Mouse (Mus musculus) hindbrain, embryonic 16.5 days (tissue): ENCODE measurements at regions not wholly inside any gene's neighbourhood (a gene's known extent, or its start where the extent isn't known, plus 50 kb on each side); places are given as distances from the start of the nearest gene placed in this dataset.
"Not testable (repeated sequence)": the region's sequence is repeated elsewhere in the genome, so short reads cannot be mapped to it uniquely, and the experiment has no call there.

Experiments
- ATAC-seq: fragments of 200-750 bp; cut with Nextera tagmentation; 2 replicates; pipeline ENCODE4 v1.8.0; 2017; ENCODE audit warnings: moderate TSS enrichment, moderate library complexity
- H3K27ac ChIP-seq: fragments of 300-500 bp; sonication (generic); 2 replicates; pipeline ENCODE4 v1.5.1; 2014; ENCODE audit warnings: low read depth, mild to moderate bottlenecking, control low read depth, low read length, moderate library complexity
- H3K27me3 ChIP-seq: fragments of 300-500 bp; sonication (generic); replicated peaks from 2 replicates; pipeline ENCODE4 v1.6.1; 2014; ENCODE audit warnings: low read length; ENCODE audit not compliant: control insufficient read depth, insufficient read depth
- H3K36me3 ChIP-seq: fragments of 300-500 bp; sonication (generic); 2 replicates; pipeline ENCODE4 v1.6.1; 2014; ENCODE audit warnings: mild to moderate bottlenecking, low read length, moderate library complexity, mixed read lengths; ENCODE audit not compliant: control insufficient read depth, insufficient read depth
- H3K4me1 ChIP-seq: fragments of 300-500 bp; sonication (generic); 2 replicates; pipeline ENCODE4 v1.6.1; 2014; ENCODE audit warnings: low read depth, low read length; ENCODE audit not compliant: control insufficient read depth, insufficient read depth
- H3K4me2 ChIP-seq: fragments of 300-500 bp; sonication (generic); 2 replicates; pipeline ENCODE4 v1.6.1; 2014; ENCODE audit warnings: mild to moderate bottlenecking, low read length, control low read depth, moderate library complexity
- H3K4me3 ChIP-seq: fragments of 300-500 bp; sonication (generic); 2 replicates; pipeline ENCODE4 v1.5.1; 2014; ENCODE audit warnings: mild to moderate bottlenecking, low read length, control low read depth, moderate library complexity
- H3K9ac ChIP-seq: fragments of 300-500 bp; sonication (generic); 2 replicates; pipeline ENCODE4 v1.6.1; 2014; ENCODE audit warnings: low read depth, mild to moderate bottlenecking, control low read depth, low read length, moderate library complexity
- H3K9me3 ChIP-seq: fragments of 300-500 bp; sonication (generic); 2 replicates; pipeline ENCODE4 v1.6.1; 2014; ENCODE audit warnings: mild to moderate bottlenecking, low read length, moderate library complexity; ENCODE audit not compliant: control insufficient read depth
- WGBS: fragments of 180-500 bp; shearing (Covaris S2); extraction: QIAGEN DNeasy Blood & Tissue Kit; methylation state at CpG from one replicate; pipeline ENCODE4 v1.1.7; 2014; 5-methylcytosine and 5-hydroxymethylcytosine counted together

DNA sequence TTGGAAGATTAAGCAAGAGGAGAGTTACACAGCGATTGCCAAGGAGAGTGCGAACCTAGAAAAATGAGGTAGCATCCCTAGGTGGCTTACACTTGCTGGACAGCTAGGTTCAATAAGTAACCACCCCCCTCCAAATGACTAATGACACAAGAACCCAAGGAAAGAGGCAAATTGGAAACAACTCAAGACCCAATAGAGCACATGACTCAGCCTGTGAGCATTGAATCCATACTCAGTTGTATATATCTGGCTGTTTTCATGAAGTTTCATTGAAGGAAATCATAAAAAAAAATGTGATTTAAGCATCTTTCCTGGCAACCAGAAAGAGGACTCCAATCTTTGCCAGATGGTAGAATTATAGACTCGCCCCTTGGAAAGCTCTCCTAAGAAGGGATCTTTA is 84.3 kb upstream of the Rmdn2 start:
- H3K27me3 ChIP-seq = no peaks in the 10 kb centered on the region
- no peak overlapping the region for H3K4me3 ChIP-seq
- no peak overlapping the region for H3K27ac ChIP-seq
- H3K4me2 ChIP-seq = no peak overlapping the region
- no peak overlapping the region for H3K9ac ChIP-seq
- no peaks in the 10 kb centered on the region for H3K36me3 ChIP-seq
- 92% methylated on average over 3 of the region's 3 CpGs for WGBS
- H3K9me3 ChIP-seq = no peaks in the 10 kb centered on the region
- no peak for ATAC-seq
- no peaks in the 10 kb centered on the region for H3K4me1 ChIP-seq

- no peaks in the 10 kb centered on the region for H3K9me3 ChIP-seq
- no peaks in the 10 kb centered on the region for H3K4me1 ChIP-seq
- no peak overlapping the region for H3K27ac ChIP-seq
- no peak overlapping the region for H3K4me2 ChIP-seq
- H3K4me3 ChIP-seq = no peak overlapping the region
- ATAC-seq = no peak
- H3K36me3 ChIP-seq = no peaks in the 10 kb centered on the region
- no peak overlapping the region for H3K9ac ChIP-seq
- H3K27me3 ChIP-seq = no peaks in the 10 kb centered on the region
- 79% methylated on average over 4 of the region's 4 CpGs for WGBS
These were observed 75.1 kb upstream of the Rmdn2 start for GRCm38 (mm10) chr17:79536549-79536948.

GRCm38 (mm10) chr17:79538789-79539188 is 72.9 kb upstream of the Rmdn2 start:
- H3K9ac ChIP-seq = no peak overlapping the region
- no peaks in the 10 kb centered on the region; the same call in 1 of the 2 replicates for H3K4me1 ChIP-seq
- H3K27ac ChIP-seq = no peak overlapping the region
- H3K27me3 ChIP-seq = no peaks in the 10 kb centered on the region
- ATAC-seq = no peak
- no peak overlapping the region for H3K4me2 ChIP-seq
- H3K9me3 ChIP-seq = no peaks in the 10 kb centered on the region
- 92% methylated on average over 4 of the region's 4 CpGs for WGBS
- H3K36me3 ChIP-seq = no peaks in the 10 kb centered on the region
- H3K4me3 ChIP-seq = no peak overlapping the region

DNA sequence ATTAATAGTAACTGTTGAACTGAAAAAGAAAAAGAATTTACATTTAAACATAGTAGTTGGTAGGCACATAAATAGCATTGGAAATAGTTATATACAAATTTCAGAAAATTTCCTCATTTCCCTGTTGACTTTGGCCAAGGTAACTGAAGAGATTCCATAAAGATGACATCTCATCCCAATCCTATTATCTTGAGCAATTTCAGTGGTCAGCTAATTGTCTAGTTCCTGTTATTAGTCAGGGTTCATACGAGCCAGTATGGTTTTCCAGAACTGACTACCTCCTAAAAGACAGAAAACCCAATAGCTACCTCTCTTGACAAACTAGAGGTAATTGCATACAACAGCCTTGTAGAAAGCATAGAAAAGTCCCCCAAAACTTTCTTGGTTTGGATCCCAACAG is 71.6 kb upstream of the Rmdn2 start:
- Histone ChIP-seq H3K4me2 (no peak overlapping the region), H3K4me1 (peaks cover 4% of the 10 kb centered on the region), H3K36me3 (no peaks in the 10 kb centered on the region), H3K27me3 (no peaks in the 10 kb centered on the region), H3K4me3 (no peak overlapping the region), H3K27ac (no peak overlapping the region), H3K9me3 (no peaks in the 10 kb centered on the region), H3K9ac (no peak overlapping the region)
- WGBS = 96% methylated on average over 1 of the region's 1 CpGs
- ATAC-seq = no peak

DNA sequence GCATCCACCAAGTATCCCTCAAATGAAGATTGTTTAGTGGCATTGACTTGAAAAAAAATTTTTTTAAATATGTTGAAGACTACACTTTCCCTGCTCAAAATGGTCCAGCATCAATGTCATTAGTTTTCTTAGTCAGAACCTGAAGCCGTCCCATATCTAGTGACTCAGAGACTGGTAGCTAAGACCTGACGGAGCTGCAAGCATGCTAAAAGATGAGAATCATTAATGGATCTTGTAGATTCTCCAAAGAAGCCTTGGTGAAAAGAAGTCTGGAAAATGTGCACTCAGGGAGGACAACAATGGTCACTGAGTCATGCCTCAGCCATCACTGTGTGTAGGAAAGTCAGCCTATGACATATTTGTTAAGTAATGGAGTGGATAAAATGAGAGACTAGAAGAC is 71.2 kb upstream of the Rmdn2 start:
- no peak for ATAC-seq
- no peak overlapping the region for H3K27ac ChIP-seq
- no peaks in the 10 kb centered on the region for H3K27me3 ChIP-seq
- H3K4me1 ChIP-seq = peaks cover 4% of the 10 kb centered on the region
- no peak overlapping the region for H3K4me2 ChIP-seq
- 99% methylated on average over 2 of the region's 2 CpGs for WGBS
- H3K9me3 ChIP-seq = no peaks in the 10 kb centered on the region
- no peaks in the 10 kb centered on the region for H3K36me3 ChIP-seq
- H3K9ac ChIP-seq = no peak overlapping the region
- no peak overlapping the region for H3K4me3 ChIP-seq

DNA sequence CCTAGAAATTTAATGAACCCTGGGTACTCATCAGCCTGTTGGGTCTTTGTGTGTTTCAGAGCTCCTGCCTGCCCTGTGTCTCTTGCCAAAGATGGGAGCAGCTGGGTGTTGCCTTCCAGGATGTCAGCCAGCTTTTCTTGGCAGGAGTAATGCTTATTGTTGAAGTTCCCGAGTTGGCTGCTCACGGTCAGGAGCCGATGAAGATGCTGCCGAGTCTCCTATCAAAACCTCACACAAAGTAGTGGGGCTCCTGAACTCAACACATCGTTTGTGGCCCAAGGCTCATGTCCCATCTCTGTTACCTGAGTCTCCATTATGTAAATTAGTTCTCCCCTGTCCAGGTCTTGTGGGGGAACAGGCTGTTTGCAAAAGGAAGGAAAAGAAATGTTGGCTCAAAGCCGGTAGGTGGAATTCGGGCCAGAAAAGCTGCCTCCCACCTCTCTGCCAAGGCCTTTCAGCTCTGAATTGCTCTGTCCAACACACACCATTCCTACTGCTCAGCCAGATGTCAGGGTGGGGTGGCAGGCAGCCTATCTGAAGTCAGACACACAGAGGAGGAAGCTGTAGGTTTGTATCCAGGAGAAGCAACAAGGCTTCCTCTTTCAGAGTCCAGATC is 67.6 kb upstream of the Rmdn2 start:
- 34% methylated on average over 7 of the region's 7 CpGs for WGBS
- Histone ChIP-seq H3K9ac (no peak overlapping the region), H3K27me3 (no peaks in the 10 kb centered on the region), H3K27ac (peak overlapping the region; percentile 31; the same call in 1 of the 2 replicates), H3K4me1 (peaks cover 4% of the 10 kb centered on the region), H3K36me3 (no peaks in the 10 kb centered on the region), H3K9me3 (no peaks in the 10 kb centered on the region), H3K4me2 (peak overlapping the region; percentile 29), H3K4me3 (no peak overlapping the region)
- peak; percentile 90 for ATAC-seq

- Histone ChIP-seq H3K27me3 (no peaks in the 10 kb centered on the region), H3K9me3 (no peaks in the 10 kb centered on the region), H3K4me3 (no peak overlapping the region), H3K36me3 (no peaks in the 10 kb centered on the region), H3K4me2 (no peak overlapping the region), H3K4me1 (peaks cover 4% of the 10 kb centered on the region), H3K27ac (no peak overlapping the region), H3K9ac (no peak overlapping the region)
- no peak for ATAC-seq
- 88% methylated on average over 2 of the region's 2 CpGs for WGBS
These were observed 65.8 kb upstream of the Rmdn2 start for GRCm38 (mm10) chr17:79545878-79546277.

DNA sequence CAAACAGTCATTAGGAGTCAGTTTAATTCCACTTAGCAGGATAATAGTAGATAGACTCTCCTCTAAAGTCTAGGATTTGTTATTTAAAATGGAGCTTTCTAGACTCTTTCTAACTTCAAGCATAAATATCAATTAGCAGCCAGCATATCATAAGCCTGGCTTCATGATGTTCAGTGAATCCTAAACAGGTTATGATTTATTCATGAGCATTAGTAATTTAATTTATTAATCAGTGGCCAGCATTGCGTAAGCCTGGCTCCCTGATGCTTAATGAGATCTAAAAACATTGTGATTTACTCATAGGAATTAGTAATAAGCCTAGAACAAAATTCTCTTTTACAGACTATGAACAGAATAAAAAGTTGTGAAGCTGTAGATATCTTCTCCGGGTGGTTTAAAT is 64.6 kb upstream of the Rmdn2 start:
- Histone ChIP-seq H3K4me1 (peaks cover 4% of the 10 kb centered on the region), H3K27me3 (no peaks in the 10 kb centered on the region), H3K9me3 (no peaks in the 10 kb centered on the region), H3K4me2 (no peak overlapping the region), H3K4me3 (no peak overlapping the region), H3K9ac (no peak overlapping the region), H3K27ac (no peak overlapping the region), H3K36me3 (no peaks in the 10 kb centered on the region)
- 63% methylated on average over 2 of the region's 2 CpGs for WGBS
- ATAC-seq = no peak; the same call in 1 of the 2 replicates

GRCm38 (mm10) chr17:79547524-79547923 is 64.1 kb upstream of the Rmdn2 start:
- Histone ChIP-seq H3K4me2 (no peak overlapping the region), H3K9me3 (no peaks in the 10 kb centered on the region), H3K4me1 (peaks cover 4% of the 10 kb centered on the region), H3K4me3 (no peak overlapping the region), H3K9ac (no peak overlapping the region), H3K36me3 (no peaks in the 10 kb centered on the region), H3K27ac (no peak overlapping the region), H3K27me3 (no peaks in the 10 kb centered on the region)
- no peak for ATAC-seq
- whole genome bisulfite sequencing = 83% methylated on average over 3 of the region's 3 CpGs

DNA sequence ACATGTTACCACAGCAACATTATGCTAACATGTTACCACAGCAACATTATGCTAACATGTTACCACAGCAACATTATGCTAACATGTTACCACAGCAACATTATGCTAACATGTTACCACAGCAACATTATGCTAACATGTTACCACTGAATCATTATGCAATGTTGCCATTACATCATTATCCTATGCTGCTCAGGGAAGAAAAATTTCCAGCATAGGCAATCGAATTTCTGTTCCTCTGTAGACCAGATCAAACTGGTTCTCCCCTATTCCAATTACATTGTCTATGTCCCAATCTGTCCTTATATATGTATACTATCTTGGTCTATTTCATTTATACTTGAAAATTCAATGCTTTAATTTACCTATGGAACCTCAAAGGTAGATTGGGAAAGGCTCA is 61.3 kb upstream of the Rmdn2 start:
- H3K36me3 ChIP-seq, H3K27me3 ChIP-seq, H3K4me3 ChIP-seq, H3K9me3 ChIP-seq, H3K9ac ChIP-seq, H3K4me1 ChIP-seq, H3K4me2 ChIP-seq, ATAC-seq, H3K27ac ChIP-seq: not testable (repeated sequence)
- WGBS = 50% methylated on average over 1 of the region's 1 CpGs
